Mouse (Mus musculus): ENCODE results near the gene Cpm.

GRCm38 (mm10) chr10:117635078-117635771, 5.9 kb downstream of the Cpm start:
- TF ChIP-seq CTCF (IDR thresholded peaks at IDR 0.05; ENCODE audit: extremely low read depth, insufficient read depth, low read length) (no peak), POLR2A (IDR thresholded peaks at IDR 0.05; ENCODE audit: extremely low read depth, insufficient read depth, low read length) (no peak)
